Mouse (Mus musculus) limb, embryonic 13.5 days (tissue): Measurements from ENCODE around the gene Pik3cb. TPM values are rescaled to one million over a fixed set of nuclear protein-coding genes. Genes with fewer than 3 reads are reported as not detected.

Source experiments
- polyA plus RNA-seq: library from polyadenylated mRNA; unstranded; fragments of >200 nt; fragmentation: Nextera tagmentation; extraction: Ambion mirVana; gene quantifications from 2 replicates; pipeline ENCODE4 v1.2.1, GENCODE M21; 2015

Pik3cb gene
- polyA plus RNA-seq, 1 experiment from 2014 or later: 1.0 TPM

Other genes with a start within 250 kb of the Pik3cb start
- gene 7420426K07Rik, start 237.5 kb downstream of the Pik3cb start, polyA plus RNA-seq: not detected in 2 replicates
- not detected in 2 replicates for gene Foxl2, start 185.3 kb downstream of the Pik3cb start, polyA plus RNA-seq
- gene Faim, start 154.2 kb downstream of the Pik3cb start, polyA plus RNA-seq: 44.2 and 44.4 TPM in 2 replicates
- 0.11 TPM in 1 of 2 replicates, not detected in the other for gene Gm1123, start 104.9 kb downstream of the Pik3cb start, polyA plus RNA-seq
- gene Faiml, start 96.6 kb upstream of the Pik3cb start, polyA plus RNA-seq: not detected in 2 replicates
- gene Cep70, start 102.7 kb upstream of the Pik3cb start, polyA plus RNA-seq: 41.9 and 42.0 TPM in 2 replicates
- gene Esyt3, start 217.9 kb upstream of the Pik3cb start, polyA plus RNA-seq: 0.45 and 0.60 TPM in 2 replicates